Mouse (Mus musculus) ES-Bruce4 (cell line): ENCODE results near the gene Pagr1a. TPM values are rescaled to one million over a fixed set of nuclear protein-coding genes. Genes with fewer than 3 reads are reported as not detected.
A peak's percentile ranks its signal among the peaks of the same experiment; 100 is the strongest.

ENCODE experiments used
- H3K27ac ChIP-seq: 2 replicates; pipeline ENCODE4 v1.5.1; 2012; ENCODE audit warnings: low read length, inconsistent platforms; ENCODE audit not compliant: insufficient read depth
- H3K27me3 ChIP-seq: 2 replicates; pipeline ENCODE4 v1.6.1; 2012; ENCODE audit warnings: mild to moderate bottlenecking, low read length, inconsistent platforms; ENCODE audit not compliant: control insufficient read depth, poor library complexity, insufficient read depth, severe bottlenecking
- H3K36me3 ChIP-seq: 2 replicates; pipeline ENCODE4 v1.6.1; 2012; ENCODE audit warnings: inconsistent platforms, mild to moderate bottlenecking, low read length, moderate library complexity; ENCODE audit not compliant: control insufficient read depth, poor library complexity, insufficient read depth, severe bottlenecking
- H3K4me1 ChIP-seq: one replicate; pipeline ENCODE4 v1.8.1; 2011; ENCODE audit warnings: low read length; ENCODE audit not compliant: control insufficient read depth, insufficient read depth
- H3K4me3 ChIP-seq: 2 replicates; pipeline ENCODE4 v1.5.1; 2011; ENCODE audit warnings: low read depth, mild to moderate bottlenecking, low read length
- H3K9ac ChIP-seq: 2 replicates; pipeline ENCODE4 v1.6.1; 2012; ENCODE audit warnings: low read depth, mild to moderate bottlenecking, inconsistent platforms; ENCODE audit not compliant: poor library complexity, severe bottlenecking
- H3K9me3 ChIP-seq: replicated peaks from 2 replicates; pipeline ENCODE4 v1.6.1; 2012; ENCODE audit warnings: mild to moderate bottlenecking, low read length, inconsistent platforms; ENCODE audit not compliant: control insufficient read depth, poor library complexity, insufficient read depth, severe bottlenecking
- CTCF ChIP-seq: IDR thresholded peaks from one replicate; pipeline ENCODE4 v1.8.1; 2011; ENCODE audit warnings: low read depth, low read length
- EP300 ChIP-seq: IDR thresholded peaks from 2 replicates; pipeline ENCODE4 v1.6.1; 2011; ENCODE audit warnings: low read depth, low read length; ENCODE audit not compliant: insufficient read depth
- POLR2A ChIP-seq: IDR thresholded peaks from one replicate; pipeline ENCODE4 v1.8.1; 2011; ENCODE audit warnings: low read length; ENCODE audit not compliant: insufficient read depth
- polyA plus RNA-seq: library from polyadenylated mRNA; stranded (reverse); fragments of >200 nt; gene quantifications from 2 replicates; pipeline ENCODE4 v1.2.4, GENCODE M21; 2011; ENCODE audit warnings: low read depth; ENCODE audit not compliant: missing spikeins, insufficient read depth, insufficient read length

The Pagr1a gene
- polyA plus RNA-seq, 1 experiment, result 27.9 TPM

DNA sequence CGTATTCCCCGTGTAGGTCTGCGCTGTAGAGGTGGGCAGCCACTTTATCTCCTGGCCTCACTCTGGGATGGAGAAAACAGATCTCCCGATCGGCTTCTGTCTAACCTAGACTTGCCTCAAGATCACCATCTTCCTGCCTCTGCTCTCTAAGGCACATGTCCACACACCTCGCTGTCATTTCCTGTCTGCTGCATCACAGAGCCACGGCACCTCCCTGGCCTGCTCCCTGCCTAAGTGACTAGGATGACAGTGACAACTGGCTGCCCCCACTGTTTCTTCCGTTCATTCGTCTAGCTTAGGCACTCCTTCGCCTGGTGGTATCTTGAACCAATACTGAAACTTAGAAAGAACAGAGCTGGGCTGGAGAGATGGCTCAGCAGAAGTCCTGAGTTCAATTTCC, 17.6 kb downstream of the Pagr1a start:
- Histone ChIP-seq H3K9me3 (no peaks in the 10 kb centered on the region), H3K27ac (no peak overlapping the region), H3K27me3 (no peaks in the 10 kb centered on the region), H3K9ac (no peak overlapping the region), H3K4me1 (peaks cover 1% of the 10 kb centered on the region), H3K4me3 (no peak overlapping the region), H3K36me3 (no peaks in the 10 kb centered on the region)
- no peak for TF ChIP-seq EP300
- no peak for TF ChIP-seq CTCF
- TF ChIP-seq POLR2A, result no peak

DNA sequence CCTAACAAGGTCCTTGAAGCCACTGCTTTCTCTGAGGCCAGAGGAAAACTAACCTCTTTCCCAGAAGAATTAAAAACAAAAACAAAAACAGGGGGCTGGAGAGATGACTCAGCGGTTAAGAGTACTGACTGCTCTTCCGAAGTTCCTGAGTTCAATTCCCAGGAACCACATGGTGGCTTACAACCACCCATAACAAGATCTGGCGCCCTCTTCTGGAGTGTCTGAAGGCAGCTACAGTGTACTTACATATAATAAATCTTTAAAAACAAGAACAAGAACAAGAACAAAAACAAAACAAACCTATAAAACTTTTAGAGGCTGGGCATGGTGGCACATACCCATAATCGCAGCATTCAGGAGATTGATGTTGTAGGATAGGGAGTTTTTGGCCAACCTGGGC, 20.7 kb downstream of the Pagr1a start:
- no peaks in the 10 kb centered on the region for H3K27me3 ChIP-seq
- no peaks in the 10 kb centered on the region for H3K9me3 ChIP-seq
- no peak overlapping the region for H3K9ac ChIP-seq
- TF ChIP-seq CTCF, result no peak
- TF ChIP-seq EP300, result no peak
- no peak for TF ChIP-seq POLR2A
- no peaks in the 10 kb centered on the region for H3K36me3 ChIP-seq
- H3K4me3 ChIP-seq, result no peak overlapping the region
- no peaks in the 10 kb centered on the region for H3K4me1 ChIP-seq
- H3K27ac ChIP-seq, result no peak overlapping the region

DNA sequence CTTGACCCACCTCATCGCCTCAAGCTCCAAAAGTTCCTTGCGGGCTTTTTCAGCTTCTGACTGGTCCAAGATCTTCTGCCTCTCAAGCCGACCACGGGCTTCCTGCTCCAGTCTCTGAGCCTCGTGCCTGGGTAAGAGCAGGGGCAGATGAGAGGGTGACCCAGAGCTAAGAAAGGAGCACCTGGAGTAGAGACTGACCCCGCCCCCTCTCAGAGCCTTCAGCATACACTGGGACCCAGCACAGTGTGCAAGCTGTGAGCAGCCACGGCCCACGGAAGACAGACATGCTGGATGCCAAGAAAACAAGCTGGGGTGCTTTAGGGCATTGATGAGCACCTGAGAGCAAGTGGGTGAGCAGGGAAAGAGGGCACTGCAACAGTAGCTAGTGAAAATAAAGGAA, 28.3 kb downstream of the Pagr1a start:
- Histone ChIP-seq H3K36me3 (no peaks in the 10 kb centered on the region), H3K9ac (no peak overlapping the region), H3K4me3 (no peak overlapping the region), H3K9me3 (no peaks in the 10 kb centered on the region), H3K27ac (no peak overlapping the region), H3K27me3 (no peaks in the 10 kb centered on the region), H3K4me1 (no peaks in the 10 kb centered on the region)
- TF ChIP-seq POLR2A (no peak), CTCF (no peak), EP300 (no peak)

DNA sequence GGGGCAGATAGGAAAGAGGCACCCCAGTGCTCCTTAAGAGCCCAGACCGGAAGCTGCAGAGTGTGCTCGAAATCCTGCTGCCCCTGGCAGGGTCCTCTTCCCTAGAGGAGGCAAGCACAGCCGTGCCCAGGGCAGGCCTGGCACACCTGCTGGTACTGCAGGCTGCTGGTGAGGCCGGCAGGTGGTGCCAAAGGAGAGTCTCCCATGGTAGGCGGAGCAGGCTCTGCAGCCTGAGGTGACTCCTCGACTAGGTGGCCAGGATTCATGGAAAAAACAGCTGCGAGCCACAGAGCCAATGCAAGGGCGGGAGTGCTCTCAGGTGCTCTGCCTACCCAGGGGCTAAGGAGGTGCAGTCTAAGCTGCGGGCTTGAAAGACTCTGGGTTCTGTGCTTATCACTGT, 30.8 kb downstream of the Pagr1a start:
- TF ChIP-seq CTCF (peak; percentile 42), POLR2A (no peak)
- no peaks in the 10 kb centered on the region for H3K36me3 ChIP-seq
- H3K27me3 ChIP-seq, result no peaks in the 10 kb centered on the region
- no peaks in the 10 kb centered on the region for H3K4me1 ChIP-seq
- no peaks in the 10 kb centered on the region for H3K9me3 ChIP-seq
- H3K4me3 ChIP-seq, result no peak overlapping the region
- no peak overlapping the region for H3K9ac ChIP-seq
- no peak overlapping the region for H3K27ac ChIP-seq

DNA sequence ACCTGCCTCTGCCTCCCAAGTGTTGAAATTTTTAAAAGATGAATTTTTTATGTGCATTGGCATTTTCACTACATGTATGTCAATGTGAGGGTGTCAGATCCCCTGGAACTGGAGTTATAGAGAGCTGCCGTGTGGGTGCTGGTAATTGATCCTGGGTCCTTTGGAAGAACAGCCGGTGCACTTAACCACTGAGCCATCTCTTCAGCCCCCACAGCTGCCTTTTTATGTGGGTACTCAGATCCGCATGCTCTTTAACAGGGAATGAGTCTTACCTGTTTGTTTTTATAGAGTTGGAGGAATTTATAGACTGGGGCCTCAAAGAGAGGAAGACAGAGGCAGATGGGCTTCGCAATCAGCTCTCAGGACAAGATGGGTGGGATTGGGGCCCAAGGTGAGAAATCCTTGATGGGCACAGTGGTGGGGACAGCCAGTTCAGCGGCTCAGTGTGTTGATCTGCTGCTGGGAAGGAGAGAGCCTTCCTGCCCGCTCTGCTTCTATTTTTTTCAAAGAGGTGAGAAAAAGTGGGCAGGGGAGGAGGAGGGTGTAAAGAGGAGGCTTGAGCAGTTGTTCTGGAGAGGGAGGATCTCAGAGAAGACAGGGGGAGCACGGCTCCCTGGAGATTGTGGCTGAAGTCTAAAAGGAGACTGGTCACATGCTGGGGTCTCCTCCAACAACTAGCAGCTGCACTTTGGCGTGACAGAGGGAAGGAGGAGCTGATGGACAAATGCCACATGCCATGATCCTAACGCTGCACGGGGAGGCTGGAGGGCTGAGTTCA, 32.3 kb downstream of the Pagr1a start:
- no peak overlapping the region for H3K27ac ChIP-seq
- H3K27me3 ChIP-seq, result no peaks in the 10 kb centered on the region
- H3K4me1 ChIP-seq, result no peaks in the 10 kb centered on the region
- H3K9ac ChIP-seq, result no peak overlapping the region
- no peak for TF ChIP-seq CTCF
- no peak for TF ChIP-seq POLR2A
- TF ChIP-seq EP300, result no peak
- H3K4me3 ChIP-seq, result no peak overlapping the region
- peaks cover 3% of the 10 kb centered on the region; the same call in 1 of the 2 replicates for H3K36me3 ChIP-seq
- no peaks in the 10 kb centered on the region for H3K9me3 ChIP-seq

DNA sequence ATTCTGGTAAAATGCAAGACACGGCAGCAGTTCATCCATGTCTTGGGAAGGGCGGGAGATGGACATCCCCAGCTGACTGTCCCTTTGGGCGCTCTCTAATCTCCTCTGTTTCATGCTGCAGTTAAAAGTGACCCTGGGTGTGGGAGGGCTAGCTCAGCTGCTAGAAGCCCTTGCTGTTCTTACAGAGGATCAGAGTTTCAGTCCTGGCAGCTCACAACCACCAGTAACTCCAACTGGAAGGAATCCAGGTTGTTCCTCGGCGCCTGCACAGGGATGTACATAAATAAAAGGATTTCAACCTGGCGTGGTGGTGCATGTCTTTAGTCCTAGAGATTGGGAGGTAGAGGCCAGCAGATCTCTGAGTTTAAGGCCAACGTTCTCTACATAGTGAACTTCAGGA, 34.0 kb downstream of the Pagr1a start:
- H3K4me3 ChIP-seq, result no peak overlapping the region
- no peak overlapping the region for H3K9ac ChIP-seq
- H3K4me1 ChIP-seq, result no peaks in the 10 kb centered on the region
- no peak overlapping the region for H3K27ac ChIP-seq
- no peaks in the 10 kb centered on the region for H3K9me3 ChIP-seq
- H3K27me3 ChIP-seq, result no peaks in the 10 kb centered on the region
- TF ChIP-seq POLR2A, result no peak
- TF ChIP-seq CTCF, result no peak
- TF ChIP-seq EP300, result no peak
- H3K36me3 ChIP-seq, result peaks cover 14% of the 10 kb centered on the region; the same call in 1 of the 2 replicates
